Mouse (Mus musculus) adrenal gland, adult 10 weeks (tissue): Measurements from ENCODE around the gene Kiss1. TPM values are rescaled to one million over a fixed set of nuclear protein-coding genes. Genes with fewer than 3 reads are reported as not detected.

Source experiments
- polyA plus RNA-seq: library from polyadenylated mRNA; stranded (reverse); fragments of 350-450 nt; fragmentation: Illumina TruSeq; extraction: RNeasy Lipid Tissue Mini Kit (QIAGEN cat#74804); gene quantifications from one replicate; pipeline ENCODE4 v1.2.3, GENCODE M21; 2014; ENCODE audit warnings: low read depth, low replicate concordance

Kiss1 gene
- polyA plus RNA-seq: not detected

GRCm38 (mm10) chr1:133321267-133321925, at the start of gene Kiss1:
TSS of gene Kiss1 (plus strand) at chr1:133321875.

GRCm38 (mm10) chr1:133309652-133310267, 11.9 kb upstream of the Kiss1 start, which contains the start of gene Golt1a:
TSS of gene Golt1a (plus strand) at chr1:133309800.

GRCm38 (mm10) chr1:133350210-133350609, 28.5 kb downstream of the Kiss1 start, which contains the start of gene Ren1:
TSS of gene Ren1 (plus strand) at chr1:133350510.

GRCm38 (mm10) chr1:133363276-133364021, 41.8 kb downstream of the Kiss1 start, which contains the start of gene Etnk2:
TSS of gene Etnk2 (plus strand) at chr1:133363572.

Other genes starting within 250 kb of the Kiss1 start
- 101 TPM for gene Ppp1r15b, start 190.7 kb upstream of the Kiss1 start, polyA plus RNA-seq
- gene Plekha6, start 157.7 kb upstream of the Kiss1 start, polyA plus RNA-seq: 4.1 TPM
- gene Golt1a, start 12.1 kb upstream of the Kiss1 start, polyA plus RNA-seq: not detected
- gene Ren1, start 28.6 kb downstream of the Kiss1 start, polyA plus RNA-seq: not detected
- gene Etnk2, start 41.7 kb downstream of the Kiss1 start, polyA plus RNA-seq: 2.3 TPM
- gene Sox13, start 102.5 kb downstream of the Kiss1 start, polyA plus RNA-seq: 0.64 TPM